Mouse (Mus musculus): ENCODE data around the gene Rad51c.

GRCm38 (mm10) chr11:87444735-87445428 lies 40.1 kb upstream of the Rad51c start:
- TF ChIP-seq CTCF (IDR thresholded peaks at IDR 0.05 in 2 of 3, conservative IDR thresholded peaks at IDR 0.05 in 1 of 3; ENCODE audit: control insufficient read depth in 1 of 3, insufficient read depth in 1 of 3, low read depth in 2 of 3, low read length in 3 of 3, poor library complexity in 1 of 3, severe bottlenecking in 1 of 3) (no peak), JUND (IDR thresholded peaks at IDR 0.05; ENCODE audit: low read depth, low read length) (no peak), MAX (IDR thresholded peaks at IDR 0.05; ENCODE audit: low read length) (no peak), GATA1 (IDR thresholded peaks at IDR 0.05; ENCODE audit: low read depth, low read length) (no peak), RAD21 (IDR thresholded peaks at IDR 0.05; ENCODE audit: low read depth, low read length) (no peak), MXI1 (IDR thresholded peaks at IDR 0.05; ENCODE audit: low read depth, low read length) (no peak), ELF1 (IDR thresholded peaks at IDR 0.05; ENCODE audit: low read depth, low read length) (no peak), CHD1 (IDR thresholded peaks at IDR 0.05; ENCODE audit: low read depth, low read length) (no peak), MAFK (IDR thresholded peaks at IDR 0.05; ENCODE audit: borderline replicate concordance, low read depth, low read length) (no peak), E2F4 (IDR thresholded peaks at IDR 0.05; ENCODE audit: borderline replicate concordance, low read depth, low read length) (no peak), RCOR1 (IDR thresholded peaks at IDR 0.05; ENCODE audit: low read depth, low read length) (no peak)

Data from MEL (cell line).